Mouse (Mus musculus) lung, adult 2 months (tissue): Measurements from ENCODE around the gene Akr1c18.

Source experiments
- CTCF ChIP-seq: fragments of 200-500 bp; IDR thresholded peaks from 2 replicates; pipeline ENCODE4 v1.5.1; 2011; ENCODE audit warnings: mild to moderate bottlenecking, low read length, control low read depth; ENCODE audit not compliant: insufficient read depth
- POLR2A ChIP-seq: fragments of 200-500 bp; IDR thresholded peaks from 2 replicates; pipeline ENCODE4 v1.6.1; 2011; ENCODE audit warnings: low read depth, mild to moderate bottlenecking, control low read depth, low read length, borderline replicate concordance; ENCODE audit errors: extremely low read depth

DNA sequence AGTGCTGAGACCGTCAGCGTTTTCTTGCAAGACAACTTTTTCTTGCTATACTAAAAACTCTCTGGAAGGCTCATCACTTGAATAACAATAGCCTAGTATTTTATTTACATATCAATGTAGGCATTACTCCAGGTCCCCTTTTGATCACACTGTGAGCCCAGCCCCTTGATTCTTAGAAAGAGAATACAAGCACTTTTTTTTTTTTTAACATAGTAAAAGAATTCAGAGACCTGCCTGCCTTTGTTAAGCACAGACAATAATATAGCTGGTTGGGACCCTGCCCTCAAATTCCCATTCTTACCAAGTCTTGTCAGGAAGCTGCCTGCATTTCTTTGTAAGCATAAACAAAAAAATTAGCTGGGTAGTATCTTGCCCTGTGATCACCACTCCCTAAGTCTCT lies 4.8 kb upstream of the Akr1c18 start:
- no peak for TF ChIP-seq CTCF
- no peak for TF ChIP-seq POLR2A
